Mouse (Mus musculus) forebrain, embryonic 11.5 days (tissue): ENCODE results near the gene Dnase1l2. TPM values are rescaled to one million over a fixed set of nuclear protein-coding genes. Genes with fewer than 3 reads are reported as not detected.

Source experiments
- polyA plus RNA-seq: library from polyadenylated mRNA; unstranded; fragments of >200 nt; fragmentation: Nextera tagmentation; extraction: Ambion mirVana; gene quantifications from 2 replicates; pipeline ENCODE4 v1.2.1, GENCODE M21; 2014

The Dnase1l2 gene
- polyA plus RNA-seq, 1 experiment from 2014 or later = 3.3 TPM

Other genes with a start within 250 kb of the Dnase1l2 start
- gene Tbc1d24, start 237.5 kb downstream of the Dnase1l2 start, polyA plus RNA-seq = 8.3 and 8.4 TPM in 2 replicates
- 3.8 and 4.9 TPM in 2 replicates for gene Ntn3, start 233.6 kb downstream of the Dnase1l2 start, polyA plus RNA-seq
- 17.7 and 19.2 TPM in 2 replicates for gene Tedc2, start 222.3 kb downstream of the Dnase1l2 start, polyA plus RNA-seq
- 117 and 120 TPM in 2 replicates for gene Ccnf, start 191.6 kb downstream of the Dnase1l2 start, polyA plus RNA-seq
- not detected in 2 replicates for gene Abca17, start 92.0 kb downstream of the Dnase1l2 start, polyA plus RNA-seq
- gene Abca3, start 91.2 kb downstream of the Dnase1l2 start, polyA plus RNA-seq = 12.9 and 14.6 TPM in 2 replicates
- gene Rnps1, start 28.5 kb downstream of the Dnase1l2 start, polyA plus RNA-seq = 441 and 443 TPM in 2 replicates
- gene Eci1, start 16.5 kb downstream of the Dnase1l2 start, polyA plus RNA-seq = 59.7 and 68.7 TPM in 2 replicates
- 28.8 and 31.4 TPM in 2 replicates for gene E4f1, start 27.2 kb upstream of the Dnase1l2 start, polyA plus RNA-seq
- gene Pgp, start 27.3 kb upstream of the Dnase1l2 start, polyA plus RNA-seq = 72.1 and 73.4 TPM in 2 replicates
- gene Bricd5, start 30.8 kb upstream of the Dnase1l2 start, polyA plus RNA-seq = 0.41 and 0.44 TPM in 2 replicates
- gene Mlst8, start 36.0 kb upstream of the Dnase1l2 start, polyA plus RNA-seq = 33.8 and 34.0 TPM in 2 replicates
- 8.0 and 9.3 TPM in 2 replicates for gene Caskin1, start 45.5 kb upstream of the Dnase1l2 start, polyA plus RNA-seq
- 113 and 123 TPM in 2 replicates for gene Traf7, start 84.8 kb upstream of the Dnase1l2 start, polyA plus RNA-seq
- gene Rab26, start 91.1 kb upstream of the Dnase1l2 start, polyA plus RNA-seq = 1.8 and 2.7 TPM in 2 replicates
- 19.0 and 23.9 TPM in 2 replicates for gene Pkd1, start 106.7 kb upstream of the Dnase1l2 start, polyA plus RNA-seq
- 77.6 and 87.4 TPM in 2 replicates for gene Tsc2, start 189.5 kb upstream of the Dnase1l2 start, polyA plus RNA-seq
- 20.0 TPM in 2 replicates for gene Nthl1, start 189.6 kb upstream of the Dnase1l2 start, polyA plus RNA-seq
- gene Slc9a3r2, start 207.2 kb upstream of the Dnase1l2 start, polyA plus RNA-seq = 26.8 and 32.3 TPM in 2 replicates
- gene Npw, start 215.4 kb upstream of the Dnase1l2 start, polyA plus RNA-seq = 0.32 TPM in 1 of 2 replicates, not detected in the other
- 37.6 and 38.4 TPM in 2 replicates for gene Zfp598, start 226.6 kb upstream of the Dnase1l2 start, polyA plus RNA-seq
- 14.0 and 17.0 TPM in 2 replicates for gene Syngr3, start 246.8 kb upstream of the Dnase1l2 start, polyA plus RNA-seq